Mouse (Mus musculus) bone marrow, adult 2 months (tissue): ENCODE measurements around the gene Kcna6. TPM values are rescaled to one million over a fixed set of nuclear protein-coding genes. Genes with fewer than 3 reads are reported as not detected.

Source experiments
- H3K27ac ChIP-seq: fragments of 200-500 bp; 2 replicates; pipeline ENCODE4 v1.5.1; 2012; ENCODE audit warnings: low read depth, mild to moderate bottlenecking, control low read depth, inconsistent platforms, low read length; ENCODE audit not compliant: control insufficient read depth, poor library complexity, insufficient read depth
- H3K4me1 ChIP-seq: fragments of 200-500 bp; 2 replicates; pipeline ENCODE4 v1.6.1; 2011; ENCODE audit warnings: low read length; ENCODE audit not compliant: control insufficient read depth, insufficient read depth
- H3K4me3 ChIP-seq: fragments of 200-500 bp; replicated peaks from 2 replicates; pipeline ENCODE3; 2011; ENCODE audit warnings: mild to moderate bottlenecking, low read depth, low read length, control low read depth; ENCODE audit not compliant: control insufficient read depth
- CTCF ChIP-seq: fragments of 200-500 bp; IDR thresholded peaks from 2 replicates; pipeline ENCODE4 v1.5.1; 2011; ENCODE audit warnings: low read length, control low read depth; ENCODE audit not compliant: control insufficient read depth, insufficient read depth
- POLR2A ChIP-seq: fragments of 200-500 bp; IDR thresholded peaks from 2 replicates; pipeline ENCODE4 v1.6.1; 2011; ENCODE audit warnings: low read depth, mild to moderate bottlenecking, control low read depth, low read length, borderline replicate concordance; ENCODE audit not compliant: control insufficient read depth
- WGBS: fragments of 180-500 bp; shearing (Covaris S2); methylation state at CpG from one replicate; pipeline ENCODE4 v1.1.7; 2018; 5-methylcytosine and 5-hydroxymethylcytosine counted together
- polyA plus RNA-seq: library from polyadenylated mRNA; stranded (reverse); fragments of >200 nt; gene quantifications from 2 replicates; pipeline ENCODE4 v1.2.4, GENCODE M21; 2011; ENCODE audit warnings: low replicate concordance; ENCODE audit not compliant: missing spikeins, insufficient read depth, insufficient read length

Gene Kcna6
- not detected in 2 replicates for polyA plus RNA-seq

- Histone ChIP-seq H3K4me3 (no peak within 1 kb of the TSS), H3K4me1 (no peaks in the 10 kb centered on the region), H3K27ac (no peak within 1 kb of the TSS)
- WGBS = 7% methylated on average over 36 of the region's 36 CpGs
- TF ChIP-seq CTCF (no peak), POLR2A (no peak)
Measured at GRCm38 (mm10) chr6:126740211-126741142, at the start of gene Kcna6. Kcna6 (minus strand) TSS chr6:126740674.

DNA sequence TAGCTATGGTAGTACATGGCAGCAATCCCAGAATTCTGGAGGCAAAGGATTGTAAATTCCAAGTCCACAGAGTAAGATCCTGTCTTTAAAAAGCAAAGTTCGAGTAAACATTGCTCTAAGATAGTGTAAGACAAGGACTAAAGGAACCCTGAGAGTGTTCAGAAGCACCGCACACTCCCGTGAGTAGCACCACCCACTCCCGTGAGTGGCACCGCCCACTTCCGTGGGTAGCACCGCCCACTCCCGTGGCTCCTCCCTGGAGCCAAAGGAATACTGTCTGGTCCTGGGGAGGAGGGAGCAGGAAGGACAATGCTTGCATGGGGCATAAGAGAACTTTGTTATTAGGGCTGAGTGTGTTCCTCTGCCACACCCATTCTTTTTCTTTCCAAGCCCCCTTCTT lies 48.4 kb upstream of the Kcna6 start:
- no peak for TF ChIP-seq POLR2A
- TF ChIP-seq CTCF = no peak

DNA sequence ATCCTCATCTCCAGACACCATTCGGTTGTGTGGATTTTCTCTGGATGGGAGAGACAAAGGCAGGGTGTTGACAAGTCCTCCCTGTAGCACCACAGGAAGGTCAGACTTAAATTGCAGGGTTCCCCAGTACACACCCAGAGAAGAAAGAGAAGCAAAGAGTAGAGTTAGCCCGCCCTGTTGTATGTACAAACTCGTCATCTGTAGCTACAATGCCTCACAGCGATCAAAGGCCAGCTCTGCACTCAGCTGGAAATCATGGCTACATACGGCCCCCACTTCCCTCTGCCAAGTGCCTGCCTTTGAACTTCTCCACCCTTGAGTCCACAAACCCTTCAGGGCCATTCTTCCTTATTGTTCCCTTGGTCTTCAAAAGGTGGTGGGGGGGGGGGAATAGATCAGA lies 43.7 kb upstream of the Kcna6 start:
- TF ChIP-seq POLR2A (no peak), CTCF (no peak)
- WGBS = 67% methylated on average over 5 of the region's 5 CpGs

More for the DNA sequence above, 48.4 kb upstream of the Kcna6 start:
- Histone ChIP-seq H3K4me1 (no peaks in the 10 kb centered on the region), H3K4me3 (no peak overlapping the region), H3K27ac (no peak overlapping the region)
- 69% methylated on average over 8 of the region's 8 CpGs for WGBS

GRCm38 (mm10) chr6:126783651-126784066 lies 43.2 kb upstream of the Kcna6 start:
- no peak overlapping the region for H3K27ac ChIP-seq
- 72% methylated on average over 10 of the region's 10 CpGs for WGBS
- no peak overlapping the region for H3K4me3 ChIP-seq
- H3K4me1 ChIP-seq = no peaks in the 10 kb centered on the region
- TF ChIP-seq POLR2A (no peak), CTCF (no peak)

More for the DNA sequence above, 43.7 kb upstream of the Kcna6 start:
- H3K27ac ChIP-seq = no peak overlapping the region
- no peaks in the 10 kb centered on the region for H3K4me1 ChIP-seq
- H3K4me3 ChIP-seq = no peak overlapping the region

- WGBS = 81% methylated on average over 1 of the region's 1 CpGs
- TF ChIP-seq POLR2A = no peak
- TF ChIP-seq CTCF = no peak
- H3K27ac ChIP-seq = no peak overlapping the region
Measured at GRCm38 (mm10) chr6:126783056-126783455, 42.6 kb upstream of the Kcna6 start.

GRCm38 (mm10) chr6:126777889-126778288 lies 37.4 kb upstream of the Kcna6 start:
- TF ChIP-seq POLR2A (no peak), CTCF (no peak)
- H3K4me3 ChIP-seq = no peak overlapping the region
- 81% methylated on average over 6 of the region's 6 CpGs for WGBS

More at GRCm38 (mm10) chr6:126783056-126783455, 42.6 kb upstream of the Kcna6 start:
- H3K4me1 ChIP-seq = no peaks in the 10 kb centered on the region
- no peak overlapping the region for H3K4me3 ChIP-seq

GRCm38 (mm10) chr6:126773873-126774272 lies 33.4 kb upstream of the Kcna6 start:
- no peaks in the 10 kb centered on the region for H3K4me1 ChIP-seq
- H3K4me3 ChIP-seq = no peak overlapping the region
- no peak overlapping the region for H3K27ac ChIP-seq
- WGBS = 72% methylated on average over 4 of the region's 4 CpGs
- TF ChIP-seq CTCF (no peak), POLR2A (no peak)

More at GRCm38 (mm10) chr6:126777889-126778288, 37.4 kb upstream of the Kcna6 start:
- no peak overlapping the region for H3K27ac ChIP-seq
- H3K4me1 ChIP-seq = no peaks in the 10 kb centered on the region

GRCm38 (mm10) chr6:126772326-126772725 lies 31.9 kb upstream of the Kcna6 start:
- 70% methylated on average over 4 of the region's 4 CpGs for WGBS
- H3K4me3 ChIP-seq = no peak overlapping the region
- no peak overlapping the region for H3K27ac ChIP-seq
- no peak for TF ChIP-seq POLR2A
- TF ChIP-seq CTCF = no peak
- no peaks in the 10 kb centered on the region for H3K4me1 ChIP-seq
